Mouse (Mus musculus) liver, embryonic 13.5 days (tissue): Measurements from ENCODE around the gene Chek2. TPM values are rescaled to one million over a fixed set of nuclear protein-coding genes. Genes with fewer than 3 reads are reported as not detected.
A peak's percentile ranks its signal among the peaks of the same experiment; 100 is the strongest.

Experiments
- ATAC-seq: fragments of 200-750 bp; cut with Nextera tagmentation; 2 replicates; pipeline ENCODE4 v1.8.0; 2017; ENCODE audit warnings: low read depth, mild to moderate bottlenecking, moderate number of reproducible peaks, moderate library complexity
- DNase-seq: peaks from one replicate; pipeline ENCODE4 v3.0.0; 2022
- H3K27ac ChIP-seq: fragments of 300-500 bp; sonication (generic); 2 replicates; pipeline ENCODE4 v1.5.1; 2015; ENCODE audit warnings: moderate library complexity, mild to moderate bottlenecking, inconsistent platforms
- H3K27me3 ChIP-seq: fragments of 300-500 bp; sonication (generic); 2 replicates; pipeline ENCODE4 v1.6.1; 2015; ENCODE audit warnings: mild to moderate bottlenecking, inconsistent platforms
- H3K36me3 ChIP-seq: fragments of 300-500 bp; sonication (generic); 2 replicates; pipeline ENCODE4 v1.6.1; 2015; ENCODE audit warnings: mild to moderate bottlenecking, inconsistent platforms
- H3K4me1 ChIP-seq: fragments of 300-500 bp; sonication (generic); replicated peaks from 2 replicates; pipeline ENCODE4 v1.6.1; 2015; ENCODE audit warnings: inconsistent platforms
- H3K4me2 ChIP-seq: fragments of 300-500 bp; sonication (generic); 2 replicates; pipeline ENCODE4 v1.6.1; 2015; ENCODE audit warnings: inconsistent platforms, mild to moderate bottlenecking, moderate library complexity
- H3K4me3 ChIP-seq: fragments of 300-500 bp; sonication (generic); replicated peaks from 2 replicates; pipeline ENCODE4 v1.5.1; 2015; ENCODE audit warnings: mild to moderate bottlenecking, inconsistent platforms
- H3K9ac ChIP-seq: fragments of 300-500 bp; sonication (generic); 2 replicates; pipeline ENCODE4 v1.6.1; 2015; ENCODE audit warnings: mild to moderate bottlenecking, inconsistent platforms
- H3K9me3 ChIP-seq: fragments of 300-500 bp; sonication (generic); replicated peaks from 2 replicates; pipeline ENCODE4 v1.6.1; 2016; ENCODE audit warnings: inconsistent platforms
- WGBS: fragments of 180-500 bp; shearing (Covaris S2); methylation state at CpG from one replicate; pipeline ENCODE4 v1.1.7; 2015; ENCODE audit not compliant: insufficient replicate concordance; 5-methylcytosine and 5-hydroxymethylcytosine counted together
- polyA plus RNA-seq: library from polyadenylated mRNA; unstranded; fragments of >200 nt; fragmentation: Nextera tagmentation; extraction: Ambion mirVana; gene quantifications from 2 replicates; pipeline ENCODE4 v1.2.1, GENCODE M21; 2015

Chek2 gene
- 40.2 and 42.0 TPM in 2 replicates for polyA plus RNA-seq

GRCm38 (mm10) chr5:110839678-110840365 lies at the start of gene Chek2, which contains the start of gene Hscb:
Gene Chek2 (plus strand): TSS chr5:110839979.
Gene Hscb (minus strand): TSS chr5:110839777.
- Histone ChIP-seq H3K4me2 (peak within 1 kb of the TSS; percentile 81), H3K36me3 (peaks cover 41% of the 10 kb centered on the region), H3K9me3 (no peaks in the 10 kb centered on the region), H3K9ac (peak within 1 kb of the TSS; percentile 97), H3K27me3 (no peaks in the 10 kb centered on the region), H3K4me1 (peaks cover 76% of the 10 kb centered on the region), H3K27ac (peak within 1 kb of the TSS; percentile 99), H3K4me3 (peak within 1 kb of the TSS; percentile 82)
- ATAC-seq (peak; percentile 82), DNase-seq (peak; percentile 97)
- WGBS: under 1% methylated on average over 41 of the region's 41 CpGs

GRCm38 (mm10) chr5:110794363-110794762 lies 45.4 kb upstream of the Chek2 start:
- no peak overlapping the region for H3K9ac ChIP-seq
- H3K27me3 ChIP-seq: no peaks in the 10 kb centered on the region
- H3K36me3 ChIP-seq: peaks cover 95% of the 10 kb centered on the region
- H3K4me2 ChIP-seq: no peak overlapping the region
- H3K9me3 ChIP-seq: no peaks in the 10 kb centered on the region
- H3K4me1 ChIP-seq: peaks cover 11% of the 10 kb centered on the region; the same call in 1 of the 2 replicates
- DNase-seq: no peak
- H3K27ac ChIP-seq: no peak overlapping the region
- ATAC-seq: no peak
- 90% methylated on average over 7 of the region's 7 CpGs for WGBS
- H3K4me3 ChIP-seq: no peak overlapping the region

- H3K9ac ChIP-seq: no peak overlapping the region
- WGBS: 78% methylated on average over 4 of the region's 4 CpGs
- DNase-seq: no peak
These were observed 42.1 kb upstream of the Chek2 start for GRCm38 (mm10) chr5:110797696-110798095.

GRCm38 (mm10) chr5:110801036-110801624 lies 38.6 kb upstream of the Chek2 start:
- no peak overlapping the region for H3K27ac ChIP-seq

More at GRCm38 (mm10) chr5:110797696-110798095, 42.1 kb upstream of the Chek2 start:
- Histone ChIP-seq H3K4me1 (peaks cover 44% of the 10 kb centered on the region), H3K27me3 (no peaks in the 10 kb centered on the region), H3K4me2 (no peak overlapping the region), H3K36me3 (peaks cover 84% of the 10 kb centered on the region), H3K9me3 (no peaks in the 10 kb centered on the region), H3K27ac (peak overlapping the region; percentile 62), H3K4me3 (no peak overlapping the region)
- peak; percentile 64 for ATAC-seq

GRCm38 (mm10) chr5:110802186-110802585 lies 37.6 kb upstream of the Chek2 start:
- peaks cover 88% of the 10 kb centered on the region for H3K4me1 ChIP-seq
- H3K36me3 ChIP-seq: peaks cover 67% of the 10 kb centered on the region
- 73% methylated on average over 4 of the region's 4 CpGs for WGBS

More at GRCm38 (mm10) chr5:110801036-110801624, 38.6 kb upstream of the Chek2 start:
- Histone ChIP-seq H3K9me3 (no peaks in the 10 kb centered on the region), H3K4me2 (no peak overlapping the region), H3K4me3 (no peak overlapping the region), H3K36me3 (peaks cover 67% of the 10 kb centered on the region), H3K4me1 (peaks cover 78% of the 10 kb centered on the region), H3K27me3 (no peaks in the 10 kb centered on the region), H3K9ac (0 out of 2 replicates have a peak overlapping the region, but pooled peaks have one; percentile 10)
- peak; percentile 16; the same call in 1 of the 2 replicates for ATAC-seq
- 77% methylated on average over 3 of the region's 3 CpGs for WGBS
- no peak for DNase-seq

GRCm38 (mm10) chr5:110802809-110803208 lies 37.0 kb upstream of the Chek2 start:
- H3K9me3 ChIP-seq: no peaks in the 10 kb centered on the region
- ATAC-seq (no peak), DNase-seq (no peak)
- H3K4me1 ChIP-seq: peaks cover 95% of the 10 kb centered on the region
- H3K4me2 ChIP-seq: no peak overlapping the region
- H3K9ac ChIP-seq: no peak overlapping the region
- peaks cover 71% of the 10 kb centered on the region for H3K36me3 ChIP-seq
- H3K27me3 ChIP-seq: no peaks in the 10 kb centered on the region
- H3K4me3 ChIP-seq: no peak overlapping the region
- no peak overlapping the region for H3K27ac ChIP-seq

More at GRCm38 (mm10) chr5:110802186-110802585, 37.6 kb upstream of the Chek2 start:
- Histone ChIP-seq H3K27ac (no peak overlapping the region), H3K4me2 (no peak overlapping the region), H3K9ac (no peak overlapping the region), H3K27me3 (no peaks in the 10 kb centered on the region), H3K4me3 (no peak overlapping the region), H3K9me3 (no peaks in the 10 kb centered on the region)
- DNase-seq (no peak), ATAC-seq (no peak)

GRCm38 (mm10) chr5:110804012-110804743 lies 35.6 kb upstream of the Chek2 start:
- Histone ChIP-seq H3K9me3 (no peaks in the 10 kb centered on the region), H3K4me2 (peak overlapping the region; percentile 56), H3K9ac (peak overlapping the region; percentile 46), H3K27ac (peak overlapping the region; percentile 74), H3K36me3 (peaks cover 58% of the 10 kb centered on the region), H3K4me3 (peak overlapping the region; percentile 11; the same call in 1 of the 2 replicates), H3K27me3 (no peaks in the 10 kb centered on the region), H3K4me1 (peaks cover 97% of the 10 kb centered on the region)
- DNase-seq (no peak), ATAC-seq (peak; percentile 27; the same call in 1 of the 2 replicates)
- WGBS: 29% methylated on average over 7 of the region's 7 CpGs

- Histone ChIP-seq H3K4me3 (no peak overlapping the region), H3K9ac (peak overlapping the region; percentile 99; the same call in 1 of the 2 replicates), H3K4me2 (peak overlapping the region; percentile 97; the same call in 1 of the 2 replicates), H3K27ac (no peak overlapping the region; the same call in 1 of the 2 replicates), H3K9me3 (no peaks in the 10 kb centered on the region), H3K27me3 (no peaks in the 10 kb centered on the region), H3K36me3 (peaks cover 43% of the 10 kb centered on the region), H3K4me1 (peaks cover 91% of the 10 kb centered on the region)
- ATAC-seq (no peak), DNase-seq (no peak)
- 83% methylated on average over 4 of the region's 4 CpGs for WGBS
These were observed 33.6 kb upstream of the Chek2 start for GRCm38 (mm10) chr5:110806154-110806553.

GRCm38 (mm10) chr5:110806676-110807075 lies 33.1 kb upstream of the Chek2 start:
- peak overlapping the region; percentile 91 for H3K4me3 ChIP-seq
- H3K4me2 ChIP-seq: peak overlapping the region; percentile 97
- peaks cover 86% of the 10 kb centered on the region for H3K4me1 ChIP-seq
- DNase-seq: no peak
- H3K9me3 ChIP-seq: no peaks in the 10 kb centered on the region
- no peak for ATAC-seq
- peak overlapping the region; percentile 95 for H3K27ac ChIP-seq
- H3K9ac ChIP-seq: peak overlapping the region; percentile 99
- H3K36me3 ChIP-seq: peaks cover 38% of the 10 kb centered on the region
- WGBS: 88% methylated on average over 1 of the region's 1 CpGs
- no peaks in the 10 kb centered on the region for H3K27me3 ChIP-seq

GRCm38 (mm10) chr5:110807453-110807852 lies 32.3 kb upstream of the Chek2 start:
- peak overlapping the region; percentile 91 for H3K4me3 ChIP-seq
- peaks cover 34% of the 10 kb centered on the region for H3K36me3 ChIP-seq
- DNase-seq: no peak
- H3K27me3 ChIP-seq: no peaks in the 10 kb centered on the region
- peak overlapping the region; percentile 95 for H3K27ac ChIP-seq
- peak overlapping the region; percentile 99 for H3K9ac ChIP-seq
- H3K4me2 ChIP-seq: peak overlapping the region; percentile 97
- 82% methylated on average over 4 of the region's 4 CpGs for WGBS
- no peaks in the 10 kb centered on the region for H3K9me3 ChIP-seq
- ATAC-seq: no peak
- peaks cover 78% of the 10 kb centered on the region for H3K4me1 ChIP-seq
